In the genomic region with DNA sequence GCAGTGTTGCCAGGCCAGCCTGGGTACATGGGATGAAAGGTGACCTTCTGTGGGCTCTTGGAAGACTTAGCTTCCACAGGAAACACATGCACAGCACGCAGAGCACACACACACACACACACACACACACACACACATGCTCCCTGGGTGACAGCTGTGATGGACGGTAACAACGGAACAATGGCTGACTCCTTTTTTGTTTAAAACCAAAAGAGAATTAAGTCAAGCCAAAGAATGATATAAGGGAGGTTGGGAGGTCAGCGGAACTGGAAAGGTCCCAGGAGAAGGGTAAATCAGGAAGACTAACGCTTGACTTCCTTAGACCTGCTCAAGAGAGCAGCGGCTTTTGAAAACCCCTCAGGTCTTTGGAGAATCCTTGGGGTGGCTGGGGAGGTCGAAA, we compare ENCODE assay signal across 11 mouse cellular contexts.
DNase-seq lines count a peak whose midpoint lies in the region; ATAC-seq lines count a peak whose summit lies in the region.
"Had no signal": no experiment of that assay in that cellular context is flagged by ENCODE, and none has a peak within 500 bp of the region (broad histone marks: within the 10 kb centered on the region; RNA-seq: fewer than 3 reads in every experiment).

No protein-coding gene starts in this region.

- intact Hi-C loops in left cerebral cortex, postnatal 10 days (cut with DNase I): loop anchor here (5.0 kb wide), 3 partner anchors 134 to 246 kb away; no protein-coding TSS in a partner anchor

- H3K4me3 ChIP-seq in forebrain, embryonic 14.5 days (ENCODE audit: low read depth, low read length): no peak overlapping the region
- H3K4me3 ChIP-seq in forebrain, embryonic 12.5 days (replicated peaks): no peak overlapping the region
- H3K4me3 ChIP-seq in forebrain, embryonic 16.5 days (replicated peaks; ENCODE audit: low read length): no peak overlapping the region
- H3K4me3 ChIP-seq in neural tube, embryonic 11.5 days (ENCODE audit: low read depth, low read length): no peak overlapping the region

- no peaks in the 10 kb centered on the region for H3K9me3 ChIP-seq in forebrain, embryonic 14.5 days (replicated peaks; ENCODE audit: control insufficient read depth, low read length)
- no peaks in the 10 kb centered on the region for H3K9me3 ChIP-seq in forebrain, embryonic 12.5 days
- H3K9me3 ChIP-seq in forebrain, embryonic 16.5 days (ENCODE audit: control insufficient read depth, low read length): no peaks in the 10 kb centered on the region
- H3K9me3 ChIP-seq in neural tube, embryonic 11.5 days (ENCODE audit: control insufficient read depth, low read length): no peaks in the 10 kb centered on the region

- H3K36me3 ChIP-seq in forebrain, embryonic 14.5 days (ENCODE audit: control insufficient read depth, insufficient read depth, low read length): no peaks in the 10 kb centered on the region
- no peaks in the 10 kb centered on the region for H3K36me3 ChIP-seq in forebrain, embryonic 12.5 days (replicated peaks)
- H3K36me3 ChIP-seq in forebrain, embryonic 16.5 days (ENCODE audit: control insufficient read depth, insufficient read depth): no peaks in the 10 kb centered on the region
- H3K36me3 ChIP-seq in neural tube, embryonic 11.5 days (ENCODE audit: control insufficient read depth, insufficient read depth, low read length): no peaks in the 10 kb centered on the region

- no peak overlapping the region for H3K27ac ChIP-seq in forebrain, embryonic 14.5 days (ENCODE audit: low read depth, low read length)
- no peak overlapping the region; the same call in 1 of the 2 replicates for H3K27ac ChIP-seq in forebrain, embryonic 12.5 days
- H3K27ac ChIP-seq in forebrain, embryonic 16.5 days (ENCODE audit: low read length): no peak overlapping the region
- no peak overlapping the region for H3K27ac ChIP-seq in neural tube, embryonic 11.5 days (ENCODE audit: low read depth, low read length)

- H3K9ac ChIP-seq in forebrain, embryonic 14.5 days (ENCODE audit: low read length): no peak overlapping the region
- H3K9ac ChIP-seq in forebrain, embryonic 12.5 days: no peak overlapping the region
- no peak overlapping the region for H3K9ac ChIP-seq in forebrain, embryonic 16.5 days (replicated peaks; ENCODE audit: low read depth, low read length)
- H3K9ac ChIP-seq in neural tube, embryonic 11.5 days (ENCODE audit: low read length): 0 out of 2 replicates have a peak overlapping the region, but pooled peaks have one; percentile 29

- whole genome bisulfite sequencing in forebrain, embryonic 14.5 days: 66% methylated on average over 7 of the region's 7 CpGs
- WGBS in forebrain, embryonic 12.5 days: 53% methylated on average over 7 of the region's 7 CpGs
- WGBS in forebrain, embryonic 16.5 days: 56% methylated on average over 7 of the region's 7 CpGs
- WGBS in neural tube, embryonic 11.5 days: 16% methylated on average over 7 of the region's 7 CpGs

- DNase-seq in forebrain, embryonic 14.5 days (ENCODE audit: low spot score): no peak
- DNase-seq in kidney, adult 9 months: peak; percentile 62
- DNase-seq in neural tube, embryonic 11.5 days (ENCODE audit: low spot score): peak; percentile 44
- DNase-seq in left cerebral cortex, postnatal 10 days (ENCODE audit: extremely low spot score in 1 of 2, low spot score in 2 of 2): no peak
- no peak for DNase-seq in adipocyte (ENCODE audit: low spot score)
- DNase-seq: cerebellum, adult 9-11 months; gastrocnemius, postnatal 25 days; lung, adult 18-20 months had no signal

- peaks cover 5% of the 10 kb centered on the region; the same call in 1 of the 2 replicates for H3K4me1 ChIP-seq in forebrain, embryonic 14.5 days (ENCODE audit: control insufficient read depth, insufficient read depth, low read length)
- H3K4me1 ChIP-seq in forebrain, embryonic 12.5 days: peaks cover 21% of the 10 kb centered on the region
- no peaks in the 10 kb centered on the region; the same call in 1 of the 2 replicates for H3K4me1 ChIP-seq in forebrain, embryonic 16.5 days (replicated peaks; ENCODE audit: control insufficient read depth, insufficient read depth, low read length)
- H3K4me1 ChIP-seq in neural tube, embryonic 11.5 days (ENCODE audit: control insufficient read depth, insufficient read depth, low read length): peaks cover 20% of the 10 kb centered on the region

- no peak overlapping the region for H3K4me2 ChIP-seq in forebrain, embryonic 14.5 days (ENCODE audit: low read length)
- H3K4me2 ChIP-seq in forebrain, embryonic 12.5 days: no peak overlapping the region
- H3K4me2 ChIP-seq in forebrain, embryonic 16.5 days (ENCODE audit: low read length): no peak overlapping the region
- H3K4me2 ChIP-seq in neural tube, embryonic 11.5 days (ENCODE audit: low read depth): no peak overlapping the region

- no peaks in the 10 kb centered on the region for H3K27me3 ChIP-seq in forebrain, embryonic 14.5 days (replicated peaks; ENCODE audit: control insufficient read depth, insufficient read depth, low read length)
- H3K27me3 ChIP-seq in forebrain, embryonic 12.5 days: no peaks in the 10 kb centered on the region
- H3K27me3 ChIP-seq in forebrain, embryonic 16.5 days (replicated peaks; ENCODE audit: control insufficient read depth, insufficient read depth, low read length): no peaks in the 10 kb centered on the region
- H3K27me3 ChIP-seq in neural tube, embryonic 11.5 days (ENCODE audit: control insufficient read depth, insufficient read depth, low read length): no peaks in the 10 kb centered on the region

- ATAC-seq in forebrain, embryonic 14.5 days: peak; percentile 52
- ATAC-seq in forebrain, embryonic 12.5 days (ENCODE audit: low FRiP score): no peak
- ATAC-seq in forebrain, embryonic 16.5 days: 0 out of 2 replicates have a peak, but pooled peaks have one; percentile 23
- ATAC-seq in neural tube, embryonic 11.5 days (ENCODE audit: insufficient read depth, low FRiP score, low TSS enrichment): no peak; the same call in 1 of the 2 replicates
- ATAC-seq in megakaryocyte-erythroid progenitor cell, adult 5-6 weeks (replicated peaks; ENCODE audit: low FRiP score, low TSS enrichment, poor library complexity, severe bottlenecking): no peak

Comparison
In these comparisons a context has a peak if more than half of its experiments do, and no peak if none do; other contexts are left out.
1. ATAC-seq: peak in forebrain, embryonic 14.5 days (single experiment) and forebrain, embryonic 16.5 days (single experiment); none in forebrain, embryonic 12.5 days (single experiment), neural tube, embryonic 11.5 days (single experiment) and megakaryocyte-erythroid progenitor cell, adult 5-6 weeks (single experiment).
2. DNase-seq: peak in kidney, adult 9 months (single experiment) and neural tube, embryonic 11.5 days (single experiment); none in forebrain, embryonic 14.5 days (single experiment), left cerebral cortex, postnatal 10 days (0 of 2) and adipocyte (single experiment).